Mouse (Mus musculus) G1E (cell line): ENCODE results near the gene Ccsap. TPM values are rescaled to one million over a fixed set of nuclear protein-coding genes. Genes with fewer than 3 reads are reported as not detected.

Experiments
- ATAC-seq: 2 replicates; pipeline ENCODE4 v1.8.0; 2016; ENCODE audit warnings: mild to moderate bottlenecking; ENCODE audit not compliant: insufficient number of reproducible peaks, poor library complexity, low FRiP score, severe bottlenecking; ENCODE audit errors: extremely low read depth
- DNase-seq: peaks from one replicate; pipeline ENCODE4 v3.0.0; 2012; ENCODE audit warnings: low spot score
- H3K27me3 ChIP-seq: 2 replicates; pipeline ENCODE4 v1.6.1; 2012; ENCODE audit warnings: mild to moderate bottlenecking, low read length, inconsistent platforms; ENCODE audit not compliant: insufficient read depth
- H3K36me3 ChIP-seq: replicated peaks from 2 replicates; pipeline ENCODE3; 2012; ENCODE audit warnings: mild to moderate bottlenecking, inconsistent platforms
- H3K4me1 ChIP-seq: 2 replicates; pipeline ENCODE4 v1.6.1; 2012; ENCODE audit warnings: low read depth, low read length, inconsistent platforms, mixed read lengths; ENCODE audit not compliant: insufficient read depth
- H3K4me3 ChIP-seq: 2 replicates; pipeline ENCODE4 v1.5.1; 2012; ENCODE audit warnings: low read depth, mild to moderate bottlenecking, inconsistent platforms, low read length, moderate library complexity, mixed read lengths
- H3K9me3 ChIP-seq: replicated peaks from 2 replicates; pipeline ENCODE4 v1.6.1; 2012; ENCODE audit warnings: inconsistent platforms
- CTCF ChIP-seq: IDR thresholded peaks from 2 replicates; pipeline ENCODE4 v1.5.1; 2012; ENCODE audit warnings: low read depth, low read length, inconsistent platforms, mixed read lengths
- GATA1 ChIP-seq: IDR thresholded peaks from 2 replicates; pipeline ENCODE4 v1.6.1; 2012; ENCODE audit warnings: borderline replicate concordance, low read length, inconsistent platforms, mixed read lengths
- GATA2 ChIP-seq: IDR thresholded peaks from 2 replicates; pipeline ENCODE4 v1.6.1; 2012; ENCODE audit warnings: low read depth, low read length, inconsistent platforms, borderline replicate concordance
- POLR2AphosphoS5 ChIP-seq: IDR thresholded peaks from 2 replicates; pipeline ENCODE4 v1.6.1; 2012; ENCODE audit warnings: low read depth, low read length, inconsistent platforms; ENCODE audit not compliant: insufficient replicate concordance
- TAL1 ChIP-seq: conservative IDR thresholded peaks from 2 replicates; pipeline ENCODE4 v1.6.1; 2012; ENCODE audit warnings: low read depth, low read length, inconsistent platforms, mixed read lengths
- polyA plus RNA-seq: library from polyadenylated mRNA; stranded (reverse); fragments of >175 nt; gene quantifications from 2 replicates; pipeline ENCODE4 v1.2.3, GENCODE M21; 2012
- total RNA-seq, 2 experiments: library from RNA; stranded (forward) in 1 of 2; stranded (reverse) in 1 of 2; fragments of 200-1000 nt in 1 of 2; fragments of >200 nt in 1 of 2; fragmentation: Nextera tagmentation in 1 of 2; gene quantifications; 2 replicates each; pipeline ENCODE4 v1.2.3; 2014 to 2017

The Ccsap gene
- total and polyA plus RNA-seq, 3 experiments: 9.4 to 16.3 (median 11.7) TPM

DNA sequence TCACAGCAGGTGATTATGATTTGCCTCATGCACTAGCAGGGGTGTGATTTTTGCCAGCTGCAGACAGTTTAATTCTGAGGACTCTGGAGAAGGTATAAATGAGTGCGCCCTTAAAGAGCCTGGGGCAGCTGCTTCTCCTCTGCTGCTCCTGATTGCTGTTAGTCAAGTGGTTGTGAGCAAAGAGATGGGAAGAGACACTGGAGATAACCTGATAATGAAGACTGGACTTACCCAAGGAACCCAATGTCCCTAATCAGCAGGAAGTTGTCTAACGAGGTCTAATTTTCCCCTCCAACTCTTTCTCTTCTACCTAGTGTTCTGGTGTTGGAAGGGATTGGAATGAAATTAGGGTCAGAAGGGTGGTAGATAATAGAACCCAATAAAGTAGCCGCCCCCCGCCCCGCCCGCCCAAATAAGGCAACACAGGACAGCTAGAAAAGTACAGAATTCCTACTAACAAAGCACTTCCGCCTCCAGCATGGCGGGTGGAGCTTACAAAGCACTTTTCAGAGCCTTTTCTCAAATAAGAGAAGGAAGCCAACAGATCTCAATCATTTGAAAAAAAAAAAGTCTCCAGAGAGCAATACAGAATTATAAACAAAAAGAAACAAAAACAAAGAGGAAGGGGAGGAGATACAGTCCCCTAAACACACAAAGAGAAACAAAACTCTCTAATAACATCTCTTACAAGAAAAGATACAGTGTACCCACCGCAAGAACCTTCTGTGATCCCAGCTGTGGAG is 5.1 kb downstream of the Ccsap start:
- H3K36me3 ChIP-seq: peaks cover 25% of the 10 kb centered on the region
- H3K4me1 ChIP-seq: peaks cover 28% of the 10 kb centered on the region
- no peak overlapping the region for H3K4me3 ChIP-seq
- no peak for TF ChIP-seq GATA1
- TF ChIP-seq TAL1: no peak
- TF ChIP-seq GATA2: no peak
- TF ChIP-seq CTCF: no peak
- TF ChIP-seq POLR2AphosphoS5: no peak
- ATAC-seq (no peak), DNase-seq (no peak)
- H3K9me3 ChIP-seq: no peaks in the 10 kb centered on the region
- H3K27me3 ChIP-seq: no peaks in the 10 kb centered on the region

DNA sequence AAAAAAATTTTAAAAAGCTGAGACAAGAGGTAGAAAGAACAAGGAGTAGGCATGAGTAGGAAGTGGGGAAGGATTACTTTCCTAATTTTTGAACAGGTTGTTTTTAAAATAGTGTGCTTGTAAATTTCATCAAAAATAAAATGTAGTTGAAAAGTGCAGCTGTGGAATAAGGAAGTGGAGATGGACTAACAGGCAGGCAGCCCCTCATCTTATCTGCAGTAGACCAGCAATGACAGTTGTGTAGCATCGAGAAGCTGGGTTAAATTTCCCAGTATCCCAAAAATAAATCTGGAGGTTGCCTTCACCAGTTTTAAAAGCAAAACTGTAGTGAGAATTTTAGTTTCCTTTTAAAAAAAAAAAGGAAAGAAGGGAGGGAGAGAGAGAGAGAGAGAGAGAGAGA is 5.8 kb downstream of the Ccsap start:
- H3K4me3 ChIP-seq: no peak overlapping the region
- no peak for ATAC-seq
- no peak for TF ChIP-seq POLR2AphosphoS5
- TF ChIP-seq GATA1: no peak
- no peak for TF ChIP-seq TAL1
- no peak for TF ChIP-seq GATA2
- no peak for TF ChIP-seq CTCF
- no peak for DNase-seq
- H3K9me3 ChIP-seq: no peaks in the 10 kb centered on the region
- peaks cover 25% of the 10 kb centered on the region for H3K36me3 ChIP-seq
- H3K27me3 ChIP-seq: no peaks in the 10 kb centered on the region
- H3K4me1 ChIP-seq: peaks cover 23% of the 10 kb centered on the region

DNA sequence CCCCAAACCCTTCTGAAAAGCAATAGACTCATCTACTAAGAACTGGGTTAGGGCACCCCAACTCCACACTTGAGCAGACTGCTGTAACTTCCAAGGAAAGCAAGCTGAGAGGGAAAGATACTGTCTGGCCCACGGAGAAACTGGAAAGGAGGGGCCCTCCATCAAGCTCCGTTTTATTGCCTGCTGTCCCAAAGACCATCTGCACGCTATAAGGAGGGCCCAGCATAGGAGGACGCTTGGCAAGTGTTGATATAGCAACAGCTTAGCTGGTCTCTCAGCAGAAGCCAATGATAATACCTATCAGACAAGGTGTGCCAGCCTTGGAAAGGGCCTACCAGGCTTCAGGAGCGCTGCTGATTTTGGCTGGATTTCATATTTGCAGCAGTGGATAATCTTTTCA is 8.4 kb downstream of the Ccsap start:
- no peak for TF ChIP-seq GATA2
- TF ChIP-seq TAL1: no peak
- no peak for TF ChIP-seq GATA1
- no peak for TF ChIP-seq POLR2AphosphoS5
- TF ChIP-seq CTCF: no peak
- DNase-seq: no peak
- H3K4me1 ChIP-seq: peaks cover 7% of the 10 kb centered on the region; the same call in 1 of the 2 replicates
- no peaks in the 10 kb centered on the region for H3K27me3 ChIP-seq
- H3K36me3 ChIP-seq: peaks cover 31% of the 10 kb centered on the region
- H3K4me3 ChIP-seq: no peak overlapping the region
- H3K9me3 ChIP-seq: no peaks in the 10 kb centered on the region
- ATAC-seq: no peak

DNA sequence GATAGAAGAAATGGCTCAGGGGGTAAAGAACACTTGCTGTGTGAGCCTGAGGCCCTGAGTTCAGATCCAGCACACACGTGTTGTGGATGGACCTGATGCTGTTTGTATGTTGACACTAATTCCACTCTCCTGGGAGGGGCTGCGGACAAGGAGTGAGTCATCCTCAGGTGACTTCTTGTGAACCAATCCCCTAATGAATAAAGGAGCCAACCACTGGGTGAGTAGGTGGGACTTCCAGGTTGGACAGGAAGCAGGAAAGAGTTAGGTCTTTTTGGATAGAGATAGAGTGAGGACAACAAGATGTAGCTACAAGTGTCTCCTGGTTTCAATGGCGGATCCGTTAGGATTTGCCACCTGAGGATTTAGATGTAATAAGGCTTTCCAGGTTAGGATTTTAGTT is 10.7 kb downstream of the Ccsap start:
- peaks cover 5% of the 10 kb centered on the region for H3K4me1 ChIP-seq
- DNase-seq (no peak), ATAC-seq (no peak)
- no peak for TF ChIP-seq POLR2AphosphoS5
- no peak for TF ChIP-seq GATA1
- TF ChIP-seq TAL1: no peak
- TF ChIP-seq CTCF: no peak
- no peaks in the 10 kb centered on the region for H3K9me3 ChIP-seq
- H3K36me3 ChIP-seq: peaks cover 42% of the 10 kb centered on the region
- no peaks in the 10 kb centered on the region for H3K27me3 ChIP-seq
- no peak overlapping the region for H3K4me3 ChIP-seq

DNA sequence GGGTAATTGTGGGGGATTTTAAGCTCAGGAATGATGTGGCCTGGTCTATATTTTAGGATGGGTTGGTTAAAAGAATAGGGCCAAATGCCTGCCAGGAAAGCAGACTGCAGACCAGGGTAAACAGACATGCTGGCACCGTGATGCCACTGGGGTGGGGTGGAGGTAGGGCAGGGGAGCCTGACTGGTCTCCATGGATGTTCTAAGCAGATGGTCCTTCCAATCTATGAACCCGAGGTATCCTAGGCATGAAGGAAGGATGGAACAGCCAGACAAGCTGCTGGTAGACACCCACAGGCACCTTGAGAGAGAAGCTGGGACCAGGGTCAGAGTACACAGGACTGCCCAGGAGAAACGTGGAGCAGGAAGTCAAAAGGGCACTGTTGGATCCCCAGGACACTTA is 12.5 kb downstream of the Ccsap start:
- no peak for ATAC-seq
- DNase-seq: no peak
- Histone ChIP-seq H3K27me3 (no peaks in the 10 kb centered on the region), H3K4me1 (peaks cover 5% of the 10 kb centered on the region), H3K4me3 (no peak overlapping the region), H3K36me3 (peaks cover 53% of the 10 kb centered on the region), H3K9me3 (no peaks in the 10 kb centered on the region)
- TF ChIP-seq TAL1 (no peak), POLR2AphosphoS5 (no peak), GATA2 (no peak), CTCF (no peak), GATA1 (no peak)

DNA sequence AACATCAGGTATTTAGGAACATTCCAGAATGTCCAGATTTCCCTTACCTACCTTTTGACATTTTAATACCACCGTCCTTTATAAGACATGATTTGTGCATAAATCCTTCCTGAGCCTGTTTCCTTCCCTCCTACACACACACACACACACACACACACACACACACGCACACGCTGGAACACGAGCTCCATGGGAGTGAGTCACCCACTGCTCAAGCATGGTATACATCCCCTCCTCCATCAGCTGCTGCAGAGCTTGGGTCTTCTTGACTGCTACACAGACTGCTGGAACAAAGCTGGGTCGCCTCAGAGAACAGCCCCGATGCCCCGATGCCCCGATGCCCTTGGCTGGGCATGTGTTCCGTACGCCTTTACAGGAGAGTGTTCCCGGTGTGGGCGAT is 13.5 kb downstream of the Ccsap start:
- no peak for ATAC-seq
- Histone ChIP-seq H3K36me3 (peaks cover 56% of the 10 kb centered on the region), H3K9me3 (no peaks in the 10 kb centered on the region), H3K27me3 (no peaks in the 10 kb centered on the region), H3K4me3 (no peak overlapping the region), H3K4me1 (peaks cover 5% of the 10 kb centered on the region)
- no peak for DNase-seq
- TF ChIP-seq GATA1: no peak
- no peak for TF ChIP-seq CTCF
- no peak for TF ChIP-seq POLR2AphosphoS5
- TF ChIP-seq GATA2: no peak
- TF ChIP-seq TAL1: no peak

DNA sequence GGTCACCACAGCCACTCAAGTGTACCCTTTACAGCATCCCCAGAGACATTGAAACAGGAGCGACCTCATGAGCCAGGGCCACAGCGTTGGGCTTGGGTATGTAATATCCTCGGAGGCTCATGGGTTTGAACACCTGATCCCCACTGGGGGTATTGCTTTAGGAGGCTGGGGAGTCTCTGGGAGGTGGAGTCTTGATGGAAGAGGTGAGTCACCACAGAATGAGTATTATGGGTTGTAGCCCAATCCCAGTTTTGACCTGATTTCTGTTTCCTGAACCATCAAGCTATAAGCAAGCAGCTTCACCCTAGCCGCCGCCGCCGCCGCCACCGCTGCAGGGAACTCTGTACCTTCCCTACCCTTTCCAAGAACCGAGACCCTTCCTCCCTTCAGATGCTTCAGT is 14.0 kb downstream of the Ccsap start:
- TF ChIP-seq CTCF: no peak
- no peak for TF ChIP-seq TAL1
- no peak for TF ChIP-seq POLR2AphosphoS5
- TF ChIP-seq GATA1: no peak
- no peak for TF ChIP-seq GATA2
- Histone ChIP-seq H3K4me3 (no peak overlapping the region), H3K27me3 (no peaks in the 10 kb centered on the region), H3K4me1 (peaks cover 5% of the 10 kb centered on the region), H3K36me3 (peaks cover 58% of the 10 kb centered on the region), H3K9me3 (no peaks in the 10 kb centered on the region)
- DNase-seq (no peak), ATAC-seq (no peak)
